Mouse (Mus musculus): ENCODE measurements at regions not wholly inside any gene's neighbourhood (a gene's known extent, or its start where the extent isn't known, plus 50 kb on each side); places are given as distances from the start of the nearest gene placed in this dataset.

GRCm38 (mm10) chr6:50961592-50961991 is 307.4 kb upstream of the Npvf start:
- TF ChIP-seq POLR2A (IDR thresholded peaks at IDR 0.05; ENCODE audit: insufficient read depth, low read depth, low read length) (no peak), CTCF (IDR thresholded peaks at IDR 0.05; ENCODE audit: insufficient read depth, low read depth, low read length) (no peak)
